Mouse (Mus musculus) MEL (cell line): ENCODE data around the gene Stn1. TPM values are rescaled to one million over a fixed set of nuclear protein-coding genes. Genes with fewer than 3 reads are reported as not detected.

Experiments used
- DNase-seq: peaks from one replicate; pipeline ENCODE4 v3.0.0; 2011; ENCODE audit warnings: low read depth, low spot score
- H3K27ac ChIP-seq: 2 replicates; pipeline ENCODE4 v1.5.1; 2012; ENCODE audit warnings: low read depth, mild to moderate bottlenecking, control low read depth, low read length, moderate library complexity; ENCODE audit not compliant: control insufficient read depth
- H3K27me3 ChIP-seq, 2 experiments: fragments of 150-350 bp in 1 of 2; sonication (generic) in 1 of 2; 2 replicates each; pipeline ENCODE4 v1.6.1; 2012; ENCODE audit warnings: low read length in 2 of 2, mild to moderate bottlenecking in 2 of 2, improper control_type of control experiment in 1 of 2, moderate library complexity in 1 of 2; ENCODE audit not compliant: insufficient read depth in 2 of 2, control insufficient read depth in 1 of 2
- H3K36me3 ChIP-seq, 2 experiments: 2 replicates each; pipeline ENCODE4 v1.6.1; 2012 to 2014; ENCODE audit warnings: low read length in 2 of 2, improper control_type of control experiment in 1 of 2, inconsistent platforms in 1 of 2, mild to moderate bottlenecking in 1 of 2; ENCODE audit not compliant: insufficient read depth in 2 of 2, control insufficient read depth in 1 of 2
- H3K4me1 ChIP-seq, 2 experiments: fragments of 150-350 bp in 1 of 2; sonication (generic) in 1 of 2; 2 replicates each; pipeline ENCODE4 v1.6.1; 2012; ENCODE audit warnings: low read length in 2 of 2, improper control_type of control experiment in 1 of 2, mild to moderate bottlenecking in 1 of 2; ENCODE audit not compliant: insufficient read depth in 2 of 2, control insufficient read depth in 1 of 2
- H3K4me3 ChIP-seq, 2 experiments: fragments of 150-350 bp in 1 of 2; sonication (generic) in 1 of 2; 2 replicates each; pipeline ENCODE4 v1.5.1; 2012; ENCODE audit warnings: low read depth in 2 of 2, low read length in 2 of 2, mild to moderate bottlenecking in 2 of 2, moderate library complexity in 2 of 2, control low read depth in 1 of 2, improper control_type of control experiment in 1 of 2; ENCODE audit not compliant: control insufficient read depth in 1 of 2, insufficient read depth in 1 of 2
- H3K79me2 ChIP-seq: 2 replicates; pipeline ENCODE4 v1.6.1; 2012; ENCODE audit warnings: mild to moderate bottlenecking, low read length, moderate library complexity; ENCODE audit not compliant: control insufficient read depth, poor library complexity, insufficient read depth
- H3K9ac ChIP-seq: 2 replicates; pipeline ENCODE4 v1.6.1; 2012; ENCODE audit warnings: low read depth, mild to moderate bottlenecking, control low read depth, low read length, moderate library complexity; ENCODE audit not compliant: control insufficient read depth, poor library complexity, severe bottlenecking
- H3K9me3 ChIP-seq: fragments of 150-350 bp; sonication (generic); replicated peaks from 2 replicates; pipeline ENCODE4 v1.6.1; 2012; ENCODE audit warnings: mild to moderate bottlenecking, low read length, improper control_type of control experiment, moderate library complexity; ENCODE audit not compliant: insufficient read depth
- BHLHE40 ChIP-seq: IDR thresholded peaks from 2 replicates; pipeline ENCODE4 v1.6.1; 2012; ENCODE audit warnings: low read depth, mild to moderate bottlenecking, inconsistent platforms, low read length, improper control_type of control experiment, borderline replicate concordance
- CHD1 ChIP-seq: IDR thresholded peaks from 2 replicates; pipeline ENCODE4 v1.6.1; 2012; ENCODE audit warnings: low read depth, mild to moderate bottlenecking, inconsistent platforms, low read length, improper control_type of control experiment
- CHD2 ChIP-seq: IDR thresholded peaks from 2 replicates; pipeline ENCODE4 v1.6.1; 2011; ENCODE audit warnings: low read length, improper control_type of control experiment
- ELF1 ChIP-seq: IDR thresholded peaks from 2 replicates; pipeline ENCODE4 v1.6.1; 2014; ENCODE audit warnings: low read depth, mild to moderate bottlenecking, inconsistent platforms, low read length, improper control_type of control experiment, moderate library complexity
- GABPA ChIP-seq: IDR thresholded peaks from 2 replicates; pipeline ENCODE4 v1.6.1; 2012; ENCODE audit warnings: low read depth, mild to moderate bottlenecking, inconsistent platforms, low read length, improper control_type of control experiment, moderate library complexity
- HCFC1 ChIP-seq: IDR thresholded peaks from 2 replicates; pipeline ENCODE4 v1.6.1; 2012; ENCODE audit warnings: low read depth, mild to moderate bottlenecking, inconsistent platforms, low read length, improper control_type of control experiment, moderate library complexity
- JUND ChIP-seq: IDR thresholded peaks from 2 replicates; pipeline ENCODE4 v1.6.1; 2011; ENCODE audit warnings: low read depth, mild to moderate bottlenecking, improper control_type of control experiment, low read length
- KAT2A ChIP-seq: conservative IDR thresholded peaks from 2 replicates; pipeline ENCODE4 v1.6.1; 2012; ENCODE audit warnings: low read depth, low read length, improper control_type of control experiment, inconsistent platforms
- MAFK ChIP-seq: IDR thresholded peaks from 2 replicates; pipeline ENCODE4 v1.6.1; 2011; ENCODE audit warnings: low read depth, mild to moderate bottlenecking, low read length, improper control_type of control experiment, borderline replicate concordance
- MAX ChIP-seq: IDR thresholded peaks from 2 replicates; pipeline ENCODE4 v1.6.1; 2011; ENCODE audit warnings: low read length, improper control_type of control experiment
- MEF2A ChIP-seq: IDR thresholded peaks from 2 replicates; pipeline ENCODE4 v1.6.1; 2014; ENCODE audit warnings: low read depth, mild to moderate bottlenecking, inconsistent platforms, low read length, improper control_type of control experiment; ENCODE audit not compliant: poor library complexity, insufficient replicate concordance, severe bottlenecking; ENCODE audit errors: extremely low read depth
- MXI1 ChIP-seq: IDR thresholded peaks from 2 replicates; pipeline ENCODE4 v1.6.1; 2011; ENCODE audit warnings: mild to moderate bottlenecking, low read depth, low read length, improper control_type of control experiment
- MYC ChIP-seq: IDR thresholded peaks from 2 replicates; pipeline ENCODE4 v1.6.1; 2011; ENCODE audit warnings: low read depth, mild to moderate bottlenecking, low read length, improper control_type of control experiment, moderate library complexity
- NELFE ChIP-seq: IDR thresholded peaks from 2 replicates; pipeline ENCODE4 v1.6.1; 2011; ENCODE audit warnings: low read depth, low read length, improper control_type of control experiment
- NRF1 ChIP-seq: IDR thresholded peaks from 2 replicates; pipeline ENCODE4 v1.6.1; 2014; ENCODE audit warnings: low read depth, mild to moderate bottlenecking, inconsistent platforms, low read length, improper control_type of control experiment, moderate library complexity; ENCODE audit not compliant: poor library complexity, insufficient read depth, severe bottlenecking
- POLR2AphosphoS2 ChIP-seq: IDR thresholded peaks from 2 replicates; pipeline ENCODE4 v1.6.1; 2011; ENCODE audit warnings: low read length, improper control_type of control experiment
- RAD21 ChIP-seq: IDR thresholded peaks from 2 replicates; pipeline ENCODE4 v1.6.1; 2011; ENCODE audit warnings: mild to moderate bottlenecking, low read depth, low read length, improper control_type of control experiment
- SMC3 ChIP-seq: IDR thresholded peaks from 2 replicates; pipeline ENCODE4 v1.6.1; 2011; ENCODE audit warnings: low read depth, low read length, improper control_type of control experiment
- TAL1 ChIP-seq: IDR thresholded peaks from 2 replicates; pipeline ENCODE4 v1.6.1; 2012; ENCODE audit warnings: mild to moderate bottlenecking, inconsistent platforms, low read length, moderate library complexity, mixed read lengths
- TBP ChIP-seq: IDR thresholded peaks from 2 replicates; pipeline ENCODE4 v1.8.0; 2011; ENCODE audit warnings: low read depth, low read length, improper control_type of control experiment
- TCF12 ChIP-seq: IDR thresholded peaks from 2 replicates; pipeline ENCODE4 v1.6.1; 2014; ENCODE audit warnings: low read depth, mild to moderate bottlenecking, inconsistent platforms, low read length, improper control_type of control experiment, moderate library complexity
- UBTF ChIP-seq: IDR thresholded peaks from 2 replicates; pipeline ENCODE4 v1.6.1; 2012; ENCODE audit warnings: low read depth, mild to moderate bottlenecking, inconsistent platforms, low read length, improper control_type of control experiment, moderate library complexity, borderline replicate concordance; ENCODE audit not compliant: insufficient read depth
- USF2 ChIP-seq, 2 experiments: IDR thresholded peaks; 2 replicates each; pipeline ENCODE4 v1.6.1; 2011 to 2012; ENCODE audit warnings: improper control_type of control experiment in 2 of 2, low read length in 2 of 2, borderline replicate concordance in 1 of 2, inconsistent platforms in 1 of 2, low read depth in 1 of 2, mild to moderate bottlenecking in 1 of 2; ENCODE audit not compliant: insufficient read depth in 1 of 2
- ZC3H11A ChIP-seq: IDR thresholded peaks from 2 replicates; pipeline ENCODE4 v1.6.1; 2012; ENCODE audit warnings: low read depth, mild to moderate bottlenecking, inconsistent platforms, low read length, improper control_type of control experiment
- ZKSCAN1 ChIP-seq: IDR thresholded peaks from 2 replicates; pipeline ENCODE4 v1.6.1; 2012; ENCODE audit warnings: low read depth, mild to moderate bottlenecking, inconsistent platforms, low read length, improper control_type of control experiment, moderate library complexity
- ZMIZ1 ChIP-seq: IDR thresholded peaks from 2 replicates; pipeline ENCODE4 v1.6.1; 2012; ENCODE audit warnings: low read depth, mild to moderate bottlenecking, inconsistent platforms, low read length, improper control_type of control experiment, moderate library complexity
- ZNF384 ChIP-seq: IDR thresholded peaks from 2 replicates; pipeline ENCODE4 v1.6.1; 2012; ENCODE audit warnings: low read depth, mild to moderate bottlenecking, inconsistent platforms, low read length, improper control_type of control experiment
- polyA plus RNA-seq, 2 experiments: library from polyadenylated mRNA; stranded (reverse) in 1 of 2; unstranded in 1 of 2; fragments of >175 nt in 1 of 2; fragments of >200 nt in 1 of 2; gene quantifications; 2 replicates each; pipeline versions ENCODE4 v1.2.1 to v1.2.4; 2012; ENCODE audit warnings: low replicate concordance in 2 of 2, low read depth in 1 of 2; ENCODE audit not compliant: insufficient read length in 2 of 2, insufficient read depth in 1 of 2, missing spikeins in 1 of 2
- total RNA-seq: library from RNA; depleted of rRNA; stranded (reverse); fragments of 300-350 nt; gene quantifications from 2 replicates; pipeline ENCODE4 v1.2.3, GENCODE M21; 2012

Stn1 gene
- total and polyA plus RNA-seq, 3 experiments, result 9.7 to 13.6 TPM; not detected in 1

DNA sequence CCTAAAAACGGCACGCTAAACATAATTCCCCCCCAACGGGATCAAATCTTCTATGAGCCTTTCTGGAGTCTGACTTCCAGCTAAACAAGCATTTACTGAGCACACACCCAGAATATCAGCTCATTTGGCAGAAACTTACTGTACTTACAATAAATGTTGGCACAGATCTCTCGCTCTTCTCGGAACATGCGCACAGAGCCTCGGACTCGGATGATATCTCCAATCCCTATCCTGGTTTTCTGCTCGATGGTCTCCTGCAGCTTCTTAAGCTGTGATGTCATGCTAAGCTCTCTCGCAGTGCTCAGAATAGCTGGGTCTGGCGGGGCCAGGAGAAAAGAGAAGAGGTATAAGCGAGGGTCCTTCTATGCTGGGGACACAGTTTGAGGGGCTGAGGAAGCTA is 20.4 kb downstream of the Stn1 start:
- no peak overlapping the region for H3K9ac ChIP-seq
- H3K79me2 ChIP-seq, result no peaks in the 10 kb centered on the region; the same call in 1 of the 2 replicates
- peaks cover 8 to 23% of the 10 kb centered on the region in 2 experiments for H3K4me1 ChIP-seq
- H3K36me3 ChIP-seq, result peaks cover 0 to 17% of the 10 kb centered on the region in 2 experiments; a peak in 2 of 4 replicates
- TF ChIP-seq MAFK, result no peak
- TF ChIP-seq TBP, result no peak
- no peak for TF ChIP-seq TAL1
- no peak for TF ChIP-seq HCFC1
- TF ChIP-seq ZNF384, result no peak
- no peak for TF ChIP-seq POLR2AphosphoS2
- no peak for TF ChIP-seq NRF1
- TF ChIP-seq CHD2, result no peak
- no peaks in the 10 kb centered on the region for H3K27me3 ChIP-seq
- H3K9me3 ChIP-seq, result no peaks in the 10 kb centered on the region
- DNase-seq, result no peak
- no peak overlapping the region for H3K4me3 ChIP-seq
- no peak overlapping the region for H3K27ac ChIP-seq

DNA sequence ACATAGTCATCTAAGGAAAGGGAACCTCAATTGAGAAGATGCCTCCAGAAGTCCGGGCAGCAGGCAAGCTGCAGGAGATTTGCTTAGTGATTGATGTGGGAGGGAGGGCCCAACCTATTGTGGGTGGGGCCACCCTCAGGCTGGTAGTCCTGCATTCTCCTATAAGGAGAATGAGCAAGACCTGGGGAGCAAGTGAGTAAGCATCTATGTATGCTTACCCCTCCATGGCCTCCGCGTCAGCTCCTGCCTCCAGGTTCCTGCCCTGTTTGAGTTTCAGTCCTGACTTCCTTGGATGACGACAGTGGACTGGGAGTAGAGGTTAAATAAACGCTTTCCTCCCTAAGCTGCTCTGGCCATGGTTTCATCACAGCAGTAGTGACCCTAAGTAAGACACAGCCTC is 22.2 kb downstream of the Stn1 start:
- Histone ChIP-seq H3K27ac (no peak overlapping the region), H3K4me1 (peaks cover 15 to 32% of the 10 kb centered on the region in 2 experiments), H3K27me3 (no peaks in the 10 kb centered on the region), H3K4me3 (no peak overlapping the region), H3K36me3 (peaks cover 0 to 24% of the 10 kb centered on the region in 2 experiments; a peak in 2 of 4 replicates)
- TF ChIP-seq MXI1 (no peak), BHLHE40 (no peak), NRF1 (no peak), UBTF (no peak), MEF2A (no peak), RAD21 (no peak), CHD2 (no peak), CHD1 (no peak), ELF1 (no peak)
- TF ChIP-seq, all 39 proteins: peak for 0
- peak; percentile 40 for DNase-seq
- peaks cover 3% of the 10 kb centered on the region; the same call in 1 of the 2 replicates for H3K79me2 ChIP-seq
- H3K9me3 ChIP-seq, result no peaks in the 10 kb centered on the region
- H3K9ac ChIP-seq, result no peak overlapping the region

DNA sequence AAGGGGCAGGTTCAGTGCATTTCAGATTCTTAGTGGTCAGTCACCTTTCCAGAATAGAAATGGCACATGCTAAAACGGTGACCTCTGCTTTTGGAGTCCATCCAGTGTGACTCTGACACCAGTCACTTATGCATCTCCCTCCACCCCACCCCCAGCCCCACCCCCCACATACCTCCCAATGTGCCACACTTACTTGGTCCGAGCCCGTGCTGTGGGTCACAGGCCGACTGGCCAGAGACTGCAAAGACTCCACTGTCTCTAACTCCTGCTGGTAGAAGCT is 23.7 kb downstream of the Stn1 start:
- no peak for DNase-seq
- Histone ChIP-seq H3K4me1 (peaks cover 25 to 35% of the 10 kb centered on the region in 2 experiments), H3K79me2 (peaks cover 3% of the 10 kb centered on the region; the same call in 1 of the 2 replicates), H3K4me3 (no peak overlapping the region), H3K9ac (no peak overlapping the region), H3K9me3 (no peaks in the 10 kb centered on the region), H3K27ac (no peak overlapping the region), H3K36me3 (peaks cover 0 to 32% of the 10 kb centered on the region in 2 experiments; a peak in 2 of 4 replicates), H3K27me3 (no peaks in the 10 kb centered on the region)
- TF ChIP-seq KAT2A (no peak), JUND (no peak), GABPA (no peak), SMC3 (no peak), NRF1 (no peak), NELFE (no peak), ZMIZ1 (no peak), TBP (no peak), USF2 (IDR thresholded peaks at IDR 0.05; ENCODE audit: borderline replicate concordance in 1 of 2, insufficient read depth in 1 of 2, low read depth in 1 of 2, low read length in 2 of 2) (no peak), ZKSCAN1 (no peak), MYC (no peak), ZC3H11A (no peak), TCF12 (no peak), POLR2AphosphoS2 (no peak), MAX (no peak)
